Mouse (Mus musculus) hindbrain, embryonic 13.5 days (tissue): Measurements from ENCODE around the gene Pik3ca. TPM values are rescaled to one million over a fixed set of nuclear protein-coding genes. Genes with fewer than 3 reads are reported as not detected.
A peak's percentile ranks its signal among the peaks of the same experiment; 100 is the strongest.

Experiments
- ATAC-seq: fragments of 200-750 bp; cut with Nextera tagmentation; 2 replicates; pipeline ENCODE4 v1.8.0; 2017; ENCODE audit warnings: moderate TSS enrichment; ENCODE audit not compliant: low FRiP score
- H3K27ac ChIP-seq: fragments of 300-500 bp; sonication (generic); 2 replicates; pipeline ENCODE4 v1.5.1; 2015; ENCODE audit warnings: inconsistent platforms, mild to moderate bottlenecking, moderate library complexity
- H3K27me3 ChIP-seq: fragments of 300-500 bp; sonication (generic); 2 replicates; pipeline ENCODE4 v1.6.1; 2015; ENCODE audit warnings: mild to moderate bottlenecking, inconsistent platforms
- H3K36me3 ChIP-seq: fragments of 300-500 bp; sonication (generic); 2 replicates; pipeline ENCODE4 v1.6.1; 2015; ENCODE audit warnings: mild to moderate bottlenecking, inconsistent platforms
- H3K4me1 ChIP-seq: fragments of 300-500 bp; sonication (generic); replicated peaks from 2 replicates; pipeline ENCODE4 v1.6.1; 2015; ENCODE audit warnings: inconsistent platforms
- H3K4me2 ChIP-seq: fragments of 300-500 bp; sonication (generic); 2 replicates; pipeline ENCODE4 v1.6.1; 2015; ENCODE audit warnings: inconsistent platforms, mild to moderate bottlenecking, moderate library complexity
- H3K4me3 ChIP-seq: fragments of 300-500 bp; sonication (generic); 2 replicates; pipeline ENCODE4 v1.5.1; 2015; ENCODE audit warnings: mild to moderate bottlenecking, inconsistent platforms
- H3K9ac ChIP-seq: fragments of 300-500 bp; sonication (generic); 2 replicates; pipeline ENCODE4 v1.6.1; 2015; ENCODE audit warnings: mild to moderate bottlenecking, inconsistent platforms
- H3K9me3 ChIP-seq: fragments of 300-500 bp; sonication (generic); 2 replicates; pipeline ENCODE4 v1.6.1; 2016; ENCODE audit warnings: inconsistent platforms
- WGBS: fragments of 180-500 bp; shearing (Covaris S2); methylation state at CpG from one replicate; pipeline ENCODE4 v1.1.7; 2015; 5-methylcytosine and 5-hydroxymethylcytosine counted together
- polyA plus RNA-seq: library from polyadenylated mRNA; unstranded; fragments of >200 nt; fragmentation: Nextera tagmentation; extraction: Ambion mirVana; gene quantifications from 2 replicates; pipeline ENCODE4 v1.2.1, GENCODE M21; 2015

Pik3ca gene
- polyA plus RNA-seq, 1 experiment from 2014 or later, result 14.2 TPM

- peaks cover 3% of the 10 kb centered on the region; the same call in 1 of the 2 replicates for H3K36me3 ChIP-seq
- ATAC-seq, result 0 out of 2 replicates have a peak, but pooled peaks have one; percentile 33
- peaks cover 11% of the 10 kb centered on the region; the same call in 1 of the 2 replicates for H3K4me1 ChIP-seq
- no peak overlapping the region for H3K4me3 ChIP-seq
- no peaks in the 10 kb centered on the region for H3K27me3 ChIP-seq
- no peak overlapping the region for H3K9ac ChIP-seq
- no peak overlapping the region for H3K27ac ChIP-seq
- no peak overlapping the region for H3K4me2 ChIP-seq
- 77% methylated on average over 14 of the region's 14 CpGs for WGBS
- no peaks in the 10 kb centered on the region for H3K9me3 ChIP-seq
Observed at GRCm38 (mm10) chr3:32472191-32472900, 74.9 kb downstream of the Pik3ca start.

- H3K9ac ChIP-seq, result no peak overlapping the region
- H3K4me1 ChIP-seq, result peaks cover 11% of the 10 kb centered on the region; the same call in 1 of the 2 replicates
- WGBS, result 87% methylated on average over 10 of the region's 10 CpGs
- H3K27me3 ChIP-seq, result no peaks in the 10 kb centered on the region
- no peaks in the 10 kb centered on the region for H3K9me3 ChIP-seq
- no peak overlapping the region for H3K4me3 ChIP-seq
- no peak overlapping the region for H3K4me2 ChIP-seq
- ATAC-seq, result no peak
- H3K27ac ChIP-seq, result no peak overlapping the region
- H3K36me3 ChIP-seq, result no peaks in the 10 kb centered on the region
Observed at GRCm38 (mm10) chr3:32473184-32473583, 75.7 kb downstream of the Pik3ca start.

- WGBS, result 92% methylated on average over 7 of the region's 7 CpGs
- H3K36me3 ChIP-seq, result no peaks in the 10 kb centered on the region
Observed at GRCm38 (mm10) chr3:32479961-32480360, 82.5 kb downstream of the Pik3ca start.

GRCm38 (mm10) chr3:32483035-32483434 is 85.6 kb downstream of the Pik3ca start:
- Histone ChIP-seq H3K4me3 (no peak overlapping the region), H3K4me2 (no peak overlapping the region), H3K36me3 (no peaks in the 10 kb centered on the region), H3K9ac (no peak overlapping the region), H3K9me3 (no peaks in the 10 kb centered on the region), H3K4me1 (no peaks in the 10 kb centered on the region), H3K27ac (no peak overlapping the region), H3K27me3 (no peaks in the 10 kb centered on the region)
- ATAC-seq, result no peak
- 91% methylated on average over 3 of the region's 3 CpGs for WGBS

More at GRCm38 (mm10) chr3:32479961-32480360, 82.5 kb downstream of the Pik3ca start:
- no peak for ATAC-seq
- Histone ChIP-seq H3K9ac (no peak overlapping the region), H3K4me3 (no peak overlapping the region), H3K9me3 (no peaks in the 10 kb centered on the region), H3K27ac (no peak overlapping the region), H3K4me1 (no peaks in the 10 kb centered on the region), H3K4me2 (no peak overlapping the region), H3K27me3 (no peaks in the 10 kb centered on the region)

GRCm38 (mm10) chr3:32486543-32486942 is 89.1 kb downstream of the Pik3ca start:
- H3K27me3 ChIP-seq, result no peaks in the 10 kb centered on the region
- H3K4me3 ChIP-seq, result no peak overlapping the region

GRCm38 (mm10) chr3:32488172-32488571 is 90.7 kb downstream of the Pik3ca start:
- Histone ChIP-seq H3K4me2 (no peak overlapping the region), H3K27me3 (no peaks in the 10 kb centered on the region), H3K36me3 (no peaks in the 10 kb centered on the region), H3K9ac (no peak overlapping the region), H3K27ac (no peak overlapping the region), H3K9me3 (no peaks in the 10 kb centered on the region), H3K4me1 (no peaks in the 10 kb centered on the region), H3K4me3 (no peak overlapping the region)
- 86% methylated on average over 6 of the region's 6 CpGs for WGBS
- no peak for ATAC-seq

More at GRCm38 (mm10) chr3:32486543-32486942, 89.1 kb downstream of the Pik3ca start:
- Histone ChIP-seq H3K4me1 (no peaks in the 10 kb centered on the region), H3K36me3 (no peaks in the 10 kb centered on the region), H3K9ac (no peak overlapping the region), H3K4me2 (no peak overlapping the region), H3K9me3 (no peaks in the 10 kb centered on the region), H3K27ac (no peak overlapping the region)
- no peak for ATAC-seq
- 85% methylated on average over 4 of the region's 4 CpGs for WGBS

- H3K9me3 ChIP-seq, result no peaks in the 10 kb centered on the region
- no peak for ATAC-seq
- H3K4me3 ChIP-seq, result no peak overlapping the region
- 0 out of 2 replicates have a peak, but pooled peaks cover 2% of the 10 kb centered on the region for H3K4me1 ChIP-seq
- H3K4me2 ChIP-seq, result no peak overlapping the region
- H3K27me3 ChIP-seq, result no peaks in the 10 kb centered on the region
- no peak overlapping the region for H3K27ac ChIP-seq
- H3K36me3 ChIP-seq, result no peaks in the 10 kb centered on the region
- no peak overlapping the region for H3K9ac ChIP-seq
- 87% methylated on average over 15 of the region's 15 CpGs for WGBS
Observed at GRCm38 (mm10) chr3:32490076-32490927, 92.8 kb downstream of the Pik3ca start.

GRCm38 (mm10) chr3:32490928-32491315 is 93.5 kb downstream of the Pik3ca start:
- no peak overlapping the region for H3K27ac ChIP-seq
- H3K4me3 ChIP-seq, result no peak overlapping the region
- ATAC-seq, result no peak
- H3K27me3 ChIP-seq, result no peaks in the 10 kb centered on the region
- H3K9ac ChIP-seq, result no peak overlapping the region
- H3K4me2 ChIP-seq, result no peak overlapping the region
- no peaks in the 10 kb centered on the region for H3K36me3 ChIP-seq
- 0 out of 2 replicates have a peak, but pooled peaks cover 6% of the 10 kb centered on the region for H3K4me1 ChIP-seq
- no peaks in the 10 kb centered on the region for H3K9me3 ChIP-seq

- Histone ChIP-seq H3K36me3 (no peaks in the 10 kb centered on the region), H3K9ac (no peak within 1 kb of the TSS), H3K27me3 (no peaks in the 10 kb centered on the region), H3K4me2 (no peak within 1 kb of the TSS), H3K4me1 (0 out of 2 replicates have a peak, but pooled peaks cover 6% of the 10 kb centered on the region), H3K4me3 (no peak within 1 kb of the TSS), H3K9me3 (no peaks in the 10 kb centered on the region), H3K27ac (no peak within 1 kb of the TSS)
- ATAC-seq, result no peak
- WGBS, result 86% methylated on average over 11 of the region's 11 CpGs
Observed at GRCm38 (mm10) chr3:32492097-32493090, 94.9 kb downstream of the Pik3ca start, which contains the start of gene Kcnmb3. Gene Kcnmb3 (minus strand): TSS chr3:32492231.

GRCm38 (mm10) chr3:32494387-32495087 is 97.1 kb downstream of the Pik3ca start:
- 90% methylated on average over 8 of the region's 8 CpGs for WGBS
- ATAC-seq, result no peak
- no peak overlapping the region for H3K4me3 ChIP-seq
- no peak overlapping the region for H3K4me2 ChIP-seq
- H3K9ac ChIP-seq, result no peak overlapping the region
- 0 out of 2 replicates have a peak, but pooled peaks cover 6% of the 10 kb centered on the region for H3K4me1 ChIP-seq
- no peaks in the 10 kb centered on the region for H3K27me3 ChIP-seq
- H3K27ac ChIP-seq, result no peak overlapping the region
- H3K9me3 ChIP-seq, result no peaks in the 10 kb centered on the region
- no peaks in the 10 kb centered on the region for H3K36me3 ChIP-seq

- Histone ChIP-seq H3K4me3 (no peak overlapping the region), H3K9ac (no peak overlapping the region), H3K27me3 (no peaks in the 10 kb centered on the region), H3K9me3 (no peaks in the 10 kb centered on the region), H3K4me2 (no peak overlapping the region), H3K4me1 (0 out of 2 replicates have a peak, but pooled peaks cover 6% of the 10 kb centered on the region), H3K36me3 (no peaks in the 10 kb centered on the region), H3K27ac (no peak overlapping the region)
- no peak for ATAC-seq
- 31% methylated on average over 8 of the region's 8 CpGs for WGBS
Observed at GRCm38 (mm10) chr3:32495088-32495770, 97.8 kb downstream of the Pik3ca start.
